Mouse (Mus musculus) lung, embryonic 14.5 days (tissue): ENCODE results near the gene Nus1. TPM values are rescaled to one million over a fixed set of nuclear protein-coding genes. Genes with fewer than 3 reads are reported as not detected.

Experiments
- ATAC-seq: fragments of 200-750 bp; cut with Nextera tagmentation; 2 replicates; pipeline ENCODE4 v1.8.0; 2017; ENCODE audit warnings: mild to moderate bottlenecking, moderate TSS enrichment, moderate library complexity; ENCODE audit not compliant: insufficient read depth
- DNase-seq: peaks from one replicate; pipeline ENCODE4 v3.0.0-alpha.2; 2015
- H3K27ac ChIP-seq: fragments of 300-500 bp; sonication (generic); 2 replicates; pipeline ENCODE4 v1.5.1; 2014; ENCODE audit warnings: low read depth, mild to moderate bottlenecking, moderate library complexity
- H3K27me3 ChIP-seq: fragments of 300-500 bp; sonication (generic); 2 replicates; pipeline ENCODE4 v1.6.1; 2014; ENCODE audit warnings: low read length, control low read depth; ENCODE audit not compliant: insufficient read depth
- H3K36me3 ChIP-seq: fragments of 300-500 bp; sonication (generic); 2 replicates; pipeline ENCODE4 v1.6.1; 2014; ENCODE audit warnings: control low read depth; ENCODE audit not compliant: insufficient read depth
- H3K4me1 ChIP-seq: fragments of 300-500 bp; sonication (generic); 2 replicates; pipeline ENCODE4 v1.6.1; 2014; ENCODE audit warnings: antibody characterized with exemption, control low read depth; ENCODE audit not compliant: insufficient read depth
- H3K4me2 ChIP-seq: fragments of 300-500 bp; sonication (generic); 2 replicates; pipeline ENCODE4 v1.6.1; 2014; ENCODE audit warnings: mild to moderate bottlenecking
- H3K4me3 ChIP-seq: fragments of 300-500 bp; sonication (generic); 2 replicates; pipeline ENCODE4 v1.5.1; 2014; ENCODE audit warnings: low read depth, low read length
- H3K9ac ChIP-seq: fragments of 300-500 bp; sonication (generic); 2 replicates; pipeline ENCODE4 v1.6.1; 2014
- H3K9me3 ChIP-seq: fragments of 300-500 bp; sonication (generic); 2 replicates; pipeline ENCODE4 v1.6.1; 2016; ENCODE audit warnings: low read depth, low read length, control low read depth
- CTCF ChIP-seq: IDR thresholded peaks from 2 replicates; pipeline ENCODE4 v1.5.1; 2016; ENCODE audit warnings: antibody characterized with exemption, low read depth
- WGBS: fragments of 180-500 bp; shearing (Covaris S2); extraction: QIAGEN DNeasy Blood & Tissue Kit; methylation state at CpG from one replicate; pipeline ENCODE4 v1.1.7; 2014; 5-methylcytosine and 5-hydroxymethylcytosine counted together
- polyA plus RNA-seq: library from polyadenylated mRNA; unstranded; fragments of >200 nt; fragmentation: Nextera tagmentation; extraction: Ambion mirVana; gene quantifications from 2 replicates; pipeline ENCODE4 v1.2.1, GENCODE M21; 2014

Nus1 gene
- polyA plus RNA-seq, result 11.6 and 13.1 TPM in 2 replicates

GRCm38 (mm10) chr10:52417299-52417997 is at the start of gene Nus1:
Gene Nus1 (plus strand): TSS chr10:52417547.
- H3K27ac ChIP-seq, result peak within 1 kb of the TSS; percentile 90
- peak; percentile 93 for TF ChIP-seq CTCF
- H3K27me3 ChIP-seq, result no peaks in the 10 kb centered on the region
- DNase-seq (peak; percentile 98), ATAC-seq (peak; percentile 99)
- peak within 1 kb of the TSS; percentile 81 for H3K4me2 ChIP-seq
- H3K36me3 ChIP-seq, result no peaks in the 10 kb centered on the region
- H3K9ac ChIP-seq, result peak within 1 kb of the TSS; percentile 93
- under 1% methylated on average over 78 of the region's 79 CpGs for WGBS
- peaks cover 7% of the 10 kb centered on the region for H3K4me1 ChIP-seq
- peak within 1 kb of the TSS; percentile 96 for H3K4me3 ChIP-seq
- no peaks in the 10 kb centered on the region for H3K9me3 ChIP-seq

GRCm38 (mm10) chr10:52368376-52368775 is 49.0 kb upstream of the Nus1 start:
- Histone ChIP-seq H3K4me1 (no peaks in the 10 kb centered on the region), H3K4me2 (no peak overlapping the region), H3K27me3 (no peaks in the 10 kb centered on the region), H3K36me3 (no peaks in the 10 kb centered on the region), H3K27ac (no peak overlapping the region), H3K9ac (no peak overlapping the region), H3K9me3 (no peaks in the 10 kb centered on the region), H3K4me3 (no peak overlapping the region)
- ATAC-seq (no peak), DNase-seq (no peak)
- 80% methylated on average over 4 of the region's 4 CpGs for WGBS
- TF ChIP-seq CTCF, result no peak

GRCm38 (mm10) chr10:52373834-52374233 is 43.5 kb upstream of the Nus1 start:
- TF ChIP-seq CTCF, result no peak
- DNase-seq (no peak), ATAC-seq (no peak)
- no peak overlapping the region for H3K4me3 ChIP-seq
- no peak overlapping the region for H3K27ac ChIP-seq
- H3K4me2 ChIP-seq, result no peak overlapping the region
- 73% methylated on average over 4 of the region's 4 CpGs for WGBS
- H3K9me3 ChIP-seq, result no peaks in the 10 kb centered on the region
- H3K9ac ChIP-seq, result no peak overlapping the region
- no peaks in the 10 kb centered on the region for H3K4me1 ChIP-seq
- no peaks in the 10 kb centered on the region for H3K36me3 ChIP-seq
- no peaks in the 10 kb centered on the region for H3K27me3 ChIP-seq

- Histone ChIP-seq H3K9me3 (no peaks in the 10 kb centered on the region), H3K9ac (no peak overlapping the region), H3K4me3 (no peak overlapping the region), H3K4me2 (no peak overlapping the region), H3K4me1 (no peaks in the 10 kb centered on the region), H3K27me3 (no peaks in the 10 kb centered on the region), H3K27ac (no peak overlapping the region), H3K36me3 (no peaks in the 10 kb centered on the region)
- TF ChIP-seq CTCF, result no peak
- ATAC-seq (no peak), DNase-seq (no peak)
Observed at GRCm38 (mm10) chr10:52374651-52375050, 42.7 kb upstream of the Nus1 start.

GRCm38 (mm10) chr10:52376422-52376821 is 40.9 kb upstream of the Nus1 start:
- no peak for DNase-seq
- ATAC-seq, result no peak
- H3K4me1 ChIP-seq, result no peaks in the 10 kb centered on the region
- no peaks in the 10 kb centered on the region for H3K27me3 ChIP-seq
- no peak overlapping the region for H3K4me2 ChIP-seq
- H3K36me3 ChIP-seq, result no peaks in the 10 kb centered on the region
- H3K9me3 ChIP-seq, result no peaks in the 10 kb centered on the region
- no peak overlapping the region for H3K9ac ChIP-seq
- no peak overlapping the region for H3K27ac ChIP-seq
- TF ChIP-seq CTCF, result no peak
- no peak overlapping the region for H3K4me3 ChIP-seq
- WGBS, result 92% methylated on average over 2 of the region's 2 CpGs

GRCm38 (mm10) chr10:52377813-52378212 is 39.5 kb upstream of the Nus1 start:
- H3K9ac ChIP-seq, result no peak overlapping the region
- no peak overlapping the region for H3K27ac ChIP-seq
- no peak overlapping the region for H3K4me2 ChIP-seq
- DNase-seq (no peak), ATAC-seq (no peak)
- 93% methylated on average over 2 of the region's 2 CpGs for WGBS
- TF ChIP-seq CTCF, result no peak
- H3K27me3 ChIP-seq, result no peaks in the 10 kb centered on the region
- no peaks in the 10 kb centered on the region for H3K36me3 ChIP-seq
- H3K4me3 ChIP-seq, result no peak overlapping the region
- H3K9me3 ChIP-seq, result no peaks in the 10 kb centered on the region
- no peaks in the 10 kb centered on the region for H3K4me1 ChIP-seq

- DNase-seq (peak; percentile 60), ATAC-seq (peak; percentile 63)
- peak overlapping the region; percentile 91 for H3K27ac ChIP-seq
- peak overlapping the region; percentile 88 for H3K4me3 ChIP-seq
- no peaks in the 10 kb centered on the region for H3K36me3 ChIP-seq
- H3K27me3 ChIP-seq, result no peaks in the 10 kb centered on the region
- no peak for TF ChIP-seq CTCF
- under 1% methylated on average over 19 of the region's 19 CpGs for WGBS
- H3K4me1 ChIP-seq, result no peaks in the 10 kb centered on the region
- H3K4me2 ChIP-seq, result peak overlapping the region; percentile 89
- H3K9me3 ChIP-seq, result no peaks in the 10 kb centered on the region
- peak overlapping the region; percentile 92 for H3K9ac ChIP-seq
Observed at GRCm38 (mm10) chr10:52381321-52381801, 36.0 kb upstream of the Nus1 start.
